Mouse (Mus musculus) left cerebral cortex, adult 11 months (tissue): ENCODE measurements at regions not wholly inside any gene's neighbourhood (a gene's known extent, or its start where the extent isn't known, plus 50 kb on each side); places are given as distances from the start of the nearest gene placed in this dataset.
A peak's percentile ranks its signal among the peaks of the same experiment; 100 is the strongest.
"Not testable (repeated sequence)": the region's sequence is repeated elsewhere in the genome, so short reads cannot be mapped to it uniquely, and the experiment has no call there.

ENCODE experiments used
- DNase-seq: peaks from one replicate; pipeline ENCODE4 v3.0.0; 2022; ENCODE audit warnings: low spot score

DNA sequence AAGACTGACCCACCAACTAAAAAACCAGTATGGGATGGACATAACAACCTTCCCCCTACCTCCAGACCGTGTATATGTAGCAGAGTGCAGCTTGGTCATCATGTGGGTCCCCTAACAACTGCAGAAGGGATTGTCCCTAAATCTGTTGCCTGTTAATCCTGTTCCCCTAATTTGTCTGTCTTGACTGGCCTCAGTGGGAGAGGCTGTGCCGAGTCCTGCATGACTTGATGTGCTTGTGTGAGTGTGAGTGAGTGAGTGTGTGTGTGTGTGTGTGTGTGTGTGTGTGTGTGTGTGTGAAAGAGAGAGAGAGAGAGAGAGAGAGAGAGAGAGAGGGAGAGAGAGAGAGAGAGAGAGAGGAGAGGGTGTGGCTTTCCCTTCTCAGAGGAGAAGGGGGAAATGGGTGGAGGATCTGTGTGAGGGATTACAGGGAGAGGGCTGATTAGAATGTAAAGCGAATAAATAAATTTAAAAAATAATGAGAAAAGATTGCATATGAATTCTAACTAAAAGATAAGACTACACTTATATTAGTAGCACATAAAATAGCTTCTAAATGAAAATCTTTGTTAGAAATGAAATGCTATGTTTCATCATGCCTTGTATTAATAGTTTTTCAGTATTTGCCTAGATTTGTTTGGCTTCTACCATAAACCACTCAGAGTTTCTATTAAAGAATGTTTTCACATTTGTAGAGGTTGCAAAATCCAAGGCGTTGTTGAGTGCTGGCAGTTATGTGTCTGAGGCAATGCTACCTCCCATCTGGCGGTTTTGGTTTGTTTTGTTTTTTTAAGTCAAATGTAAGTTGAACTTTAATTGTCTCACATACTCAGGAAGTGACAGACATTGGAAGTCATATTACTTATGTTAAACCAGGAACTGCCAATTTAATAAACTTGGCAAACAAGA, 740.9 kb downstream of the Abca13 start:
- no peak for DNase-seq

DNA sequence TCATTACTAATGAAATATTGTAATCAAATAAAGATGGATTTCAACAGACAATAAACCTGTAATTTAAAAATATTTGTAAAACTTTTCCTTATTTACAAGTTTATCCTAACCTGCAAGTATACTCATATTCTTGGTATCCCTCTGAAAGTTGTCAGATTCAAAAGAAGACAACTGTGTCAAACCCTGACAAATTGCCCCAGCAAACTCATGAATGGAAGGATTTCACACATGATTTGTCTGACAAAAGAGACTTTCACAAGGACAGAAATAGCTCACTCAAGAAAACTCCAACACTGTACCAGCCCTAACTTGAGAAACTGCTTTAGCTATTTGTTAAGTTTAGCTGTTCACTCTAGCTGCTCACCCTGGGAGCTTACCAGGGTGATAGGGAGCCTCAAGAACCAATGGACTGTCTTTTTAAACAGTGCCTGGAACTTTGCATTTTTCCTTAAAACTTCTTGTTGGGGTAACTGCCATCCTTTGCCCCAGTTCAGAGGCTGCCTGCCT, 771.0 kb downstream of the Abca13 start:
- no peak for DNase-seq

- no peak for DNase-seq
Observed at GRCm38 (mm10) chr11:9982974-9983373, 791.2 kb downstream of the Abca13 start.

DNA sequence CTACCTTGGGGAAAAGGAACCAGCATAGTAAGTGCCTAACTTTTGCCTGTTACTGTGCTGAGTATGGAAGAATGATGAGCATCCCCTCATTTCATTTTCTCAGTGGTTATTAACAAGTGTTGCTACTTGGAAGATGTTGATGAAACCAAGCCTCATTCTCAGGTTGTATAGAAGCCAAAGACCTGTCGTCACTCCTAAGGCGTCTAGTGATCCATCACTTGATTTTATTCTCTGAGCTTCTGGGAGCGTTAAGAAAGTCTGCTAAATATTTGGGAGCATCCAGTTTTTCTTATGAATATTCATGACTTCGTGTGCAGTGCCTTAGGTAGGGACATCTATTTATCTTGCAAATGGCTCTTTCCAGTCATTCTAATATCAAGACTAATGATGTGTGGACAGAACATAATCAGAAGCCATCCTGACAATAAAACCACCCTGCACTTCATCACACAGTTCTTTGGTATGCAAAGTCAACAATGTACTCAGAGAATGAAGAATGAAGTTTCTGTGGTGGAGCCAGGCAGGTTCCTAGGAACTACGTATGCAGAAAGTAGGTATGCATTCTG, 802.9 kb downstream of the Abca13 start:
- DNase-seq, result no peak

GRCm38 (mm10) chr11:9995356-9995755, 803.6 kb downstream of the Abca13 start:
- DNase-seq, result no peak

DNA sequence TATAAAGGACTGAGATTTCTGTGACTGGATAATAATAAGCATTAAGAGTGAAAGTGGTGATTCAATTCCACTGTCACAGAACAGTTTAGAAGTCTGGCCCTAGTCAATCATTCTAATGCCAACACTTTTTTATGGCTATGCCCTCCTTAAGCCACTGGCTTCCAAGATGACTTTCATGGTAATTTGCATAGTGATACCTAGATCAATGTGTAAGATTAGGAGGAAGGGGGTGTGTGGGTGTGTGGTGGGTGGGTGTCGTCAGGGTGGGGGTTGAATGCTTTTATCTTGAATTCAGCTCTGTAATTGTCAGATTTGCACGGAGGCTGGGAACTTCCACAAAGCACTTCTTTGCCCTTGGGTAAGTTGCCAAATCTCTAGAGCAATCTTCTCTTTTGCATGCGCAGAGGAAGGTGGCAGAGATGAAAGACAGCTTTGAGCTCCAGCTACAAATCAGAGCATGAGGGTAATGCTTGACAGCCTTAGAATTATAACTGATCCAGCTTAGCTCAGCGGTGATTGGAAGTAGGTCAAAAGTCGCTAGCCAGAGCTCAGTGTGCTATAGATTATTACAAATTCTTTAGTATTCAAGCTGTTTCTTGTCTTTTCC, 805.9 kb downstream of the Abca13 start:
- DNase-seq, result peak; percentile 3

DNA sequence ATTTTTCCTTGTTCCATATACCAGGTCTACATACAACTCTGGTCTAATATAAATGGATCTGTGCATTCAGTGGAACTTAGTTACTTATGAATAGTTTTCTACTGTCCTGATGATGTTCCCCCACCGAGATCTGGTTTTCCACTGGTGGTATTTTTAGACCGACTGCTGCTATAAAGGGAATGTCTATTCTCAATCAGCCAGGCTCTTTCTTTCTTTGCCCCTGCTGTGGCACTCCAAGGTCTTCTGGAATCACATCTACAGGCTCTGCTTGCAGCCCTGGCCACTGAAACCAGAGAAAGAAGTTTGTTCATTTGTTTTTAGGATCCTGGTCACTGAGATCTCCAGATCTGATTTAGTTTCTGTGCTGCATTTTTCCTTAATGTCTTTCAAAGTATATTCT, 810.4 kb downstream of the Abca13 start:
- no peak for DNase-seq

DNA sequence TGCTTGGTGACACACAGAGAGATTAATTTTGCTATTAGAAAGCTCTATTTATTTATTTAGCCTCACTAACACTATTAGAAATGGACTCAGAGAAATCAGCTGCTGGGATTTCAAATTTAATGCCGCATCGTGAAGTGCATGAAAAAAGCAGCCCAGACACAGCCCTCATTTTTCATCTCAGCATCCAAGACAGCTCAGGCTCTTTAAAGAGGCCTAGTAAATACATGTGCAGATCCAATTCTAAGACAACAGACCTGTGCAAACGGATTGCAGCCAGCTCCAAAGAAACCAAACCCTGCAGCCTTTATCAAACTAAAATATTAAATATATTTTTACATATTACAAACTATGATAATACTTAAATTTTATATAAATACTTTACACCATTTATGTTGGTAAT, 815.1 kb downstream of the Abca13 start:
- DNase-seq, result no peak

GRCm38 (mm10) chr11:10046593-10046992, 854.9 kb downstream of the Abca13 start:
- DNase-seq, result no peak

DNA sequence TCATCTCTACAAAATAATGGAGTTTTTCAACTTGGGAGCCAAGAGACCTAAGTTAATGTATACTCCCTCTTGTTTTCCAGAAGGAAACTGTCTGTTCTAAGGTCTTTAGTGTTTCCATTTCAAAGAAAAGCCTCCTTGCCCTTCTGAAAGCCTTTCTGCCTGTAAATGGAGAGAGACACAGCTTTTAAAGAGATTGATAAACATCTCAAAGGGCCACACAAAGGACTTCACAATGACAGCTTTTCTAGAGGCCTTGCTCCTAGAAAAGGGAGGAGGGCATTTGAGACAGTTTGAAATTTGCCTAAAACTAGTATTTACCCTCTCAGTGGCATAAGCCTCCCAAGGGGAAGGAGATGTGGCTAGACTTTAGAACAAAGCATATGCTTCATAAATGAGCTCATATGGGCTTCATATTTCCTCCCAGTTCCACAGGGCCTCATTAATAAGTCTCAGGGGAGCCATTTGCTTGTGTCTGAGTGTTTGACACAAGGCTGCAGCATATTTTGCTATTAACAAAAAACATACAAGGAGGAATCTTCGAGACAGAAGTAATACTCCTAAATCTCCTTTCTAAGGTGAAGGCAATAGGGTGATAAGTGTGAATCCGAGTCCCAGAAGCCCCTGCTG, 860.0 kb downstream of the Abca13 start:
- no peak for DNase-seq

- no peak for DNase-seq
Observed at GRCm38 (mm10) chr11:10071881-10072280, 880.1 kb downstream of the Abca13 start.

GRCm38 (mm10) chr11:10087939-10088338, 896.2 kb downstream of the Abca13 start:
- DNase-seq, result no peak

DNA sequence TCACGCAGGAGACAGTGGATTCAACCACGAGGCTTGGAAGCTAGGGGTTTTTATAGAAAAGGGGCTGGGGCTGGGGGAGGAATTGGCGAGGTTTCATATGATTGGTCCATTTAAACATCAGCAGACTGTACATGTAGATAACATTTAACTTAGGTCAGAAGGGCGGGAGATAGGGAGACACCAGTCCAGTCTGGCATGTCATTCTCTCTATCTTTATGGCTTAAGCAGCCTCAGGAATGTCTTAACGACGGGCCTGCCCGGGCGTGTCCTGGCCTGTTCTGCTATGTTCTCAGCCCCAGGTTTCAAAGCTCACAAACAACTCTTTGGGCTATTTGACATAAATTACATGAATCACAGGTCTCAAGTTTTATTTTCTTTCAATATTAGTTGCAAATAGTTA, 910.6 kb downstream of the Abca13 start:
- DNase-seq, result not testable (repeated sequence)

GRCm38 (mm10) chr11:10105077-10105476, 913.3 kb downstream of the Abca13 start:
- DNase-seq, result no peak

- DNase-seq, result no peak
Observed at GRCm38 (mm10) chr11:10142161-10142560, 950.4 kb downstream of the Abca13 start.

DNA sequence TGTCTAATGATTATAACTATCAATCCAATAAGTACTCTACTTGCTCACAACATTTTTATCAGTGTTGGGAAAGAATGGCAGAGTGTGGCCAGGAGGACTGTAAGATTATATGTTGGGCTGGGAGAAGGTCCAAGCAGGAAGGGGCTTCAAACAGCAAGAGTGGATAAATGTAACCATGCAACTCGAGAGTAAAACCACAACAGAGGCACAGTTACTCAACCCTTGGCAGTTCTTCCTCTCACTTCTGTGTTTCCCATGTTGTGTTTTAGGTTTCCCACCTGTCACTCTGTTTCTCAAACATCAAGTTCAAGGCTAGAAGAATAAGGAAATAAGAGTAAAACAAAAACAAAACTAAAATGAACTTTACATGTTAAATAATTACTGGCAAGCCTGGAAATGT, 957.4 kb downstream of the Abca13 start:
- DNase-seq, result no peak

- peak; percentile 10 for DNase-seq
Observed at GRCm38 (mm10) chr11:10153836-10154235, 960.2 kb upstream of the Vwc2 start.

DNA sequence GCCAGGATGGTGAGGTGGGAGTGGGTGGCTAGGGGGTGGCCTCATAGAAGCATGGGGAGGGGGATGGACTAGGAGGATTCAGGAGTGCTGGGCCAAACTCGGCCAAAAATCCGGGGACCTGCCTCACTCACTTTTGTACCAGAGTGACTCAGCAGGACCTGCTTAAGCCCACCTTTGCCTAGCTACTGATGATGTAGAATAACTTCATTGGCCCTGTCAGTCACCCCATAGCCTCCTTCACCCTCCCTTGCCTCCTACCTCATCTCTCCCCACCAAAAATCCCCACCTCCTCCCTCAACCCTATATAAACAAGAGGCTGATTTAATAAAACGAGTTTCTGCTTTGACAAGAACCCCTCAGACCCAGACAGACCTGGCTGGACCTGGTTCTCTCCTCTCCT, 920.3 kb upstream of the Vwc2 start:
- DNase-seq, result no peak

- no peak for DNase-seq
Observed at GRCm38 (mm10) chr11:10194774-10195173, 919.2 kb upstream of the Vwc2 start.

GRCm38 (mm10) chr11:10201021-10201420, 913.0 kb upstream of the Vwc2 start:
- DNase-seq, result no peak

GRCm38 (mm10) chr11:10205257-10205656, 908.8 kb upstream of the Vwc2 start:
- no peak for DNase-seq
